Mouse (Mus musculus) cerebellum, adult 2 months (tissue): ENCODE data around the gene Acvr2b.

ENCODE experiments used
- CTCF ChIP-seq: fragments of 200-500 bp; IDR thresholded peaks from 2 replicates; pipeline ENCODE4 v1.5.1; 2011; ENCODE audit warnings: low read depth, mild to moderate bottlenecking, control low read depth, low read length, moderate library complexity, borderline replicate concordance; ENCODE audit not compliant: insufficient read depth
- POLR2A ChIP-seq: fragments of 200-500 bp; IDR thresholded peaks from 2 replicates; pipeline ENCODE4 v1.6.1; 2011; ENCODE audit warnings: low read length, control low read depth, borderline replicate concordance; ENCODE audit not compliant: insufficient read depth

- no peak for TF ChIP-seq CTCF
- no peak for TF ChIP-seq POLR2A
Observed at GRCm38 (mm10) chr9:119402253-119403235, 626 bp downstream of the Acvr2b start.
